Mouse (Mus musculus) MEL (cell line): ENCODE data around the gene Pdcd10. TPM values are rescaled to one million over a fixed set of nuclear protein-coding genes. Genes with fewer than 3 reads are reported as not detected.

ENCODE experiments used
- DNase-seq: peaks from one replicate; pipeline ENCODE4 v3.0.0; 2011; ENCODE audit warnings: low read depth, low spot score
- H3K27ac ChIP-seq: 2 replicates; pipeline ENCODE4 v1.5.1; 2012; ENCODE audit warnings: low read depth, mild to moderate bottlenecking, control low read depth, low read length, moderate library complexity; ENCODE audit not compliant: control insufficient read depth
- H3K27me3 ChIP-seq, 2 experiments: fragments of 150-350 bp in 1 of 2; sonication (generic) in 1 of 2; 2 replicates each; pipeline ENCODE4 v1.6.1; 2012; ENCODE audit warnings: low read length in 2 of 2, mild to moderate bottlenecking in 2 of 2, improper control_type of control experiment in 1 of 2, moderate library complexity in 1 of 2; ENCODE audit not compliant: insufficient read depth in 2 of 2, control insufficient read depth in 1 of 2
- H3K36me3 ChIP-seq, 2 experiments: 2 replicates each; pipeline ENCODE4 v1.6.1; 2012 to 2014; ENCODE audit warnings: low read length in 2 of 2, improper control_type of control experiment in 1 of 2, inconsistent platforms in 1 of 2, mild to moderate bottlenecking in 1 of 2; ENCODE audit not compliant: insufficient read depth in 2 of 2, control insufficient read depth in 1 of 2
- H3K4me1 ChIP-seq, 2 experiments: fragments of 150-350 bp in 1 of 2; sonication (generic) in 1 of 2; 2 replicates each; pipeline ENCODE4 v1.6.1; 2012; ENCODE audit warnings: low read length in 2 of 2, improper control_type of control experiment in 1 of 2, mild to moderate bottlenecking in 1 of 2; ENCODE audit not compliant: insufficient read depth in 2 of 2, control insufficient read depth in 1 of 2
- H3K4me3 ChIP-seq, 2 experiments: fragments of 150-350 bp in 1 of 2; sonication (generic) in 1 of 2; 2 replicates each; pipeline ENCODE4 v1.5.1; 2012; ENCODE audit warnings: low read depth in 2 of 2, low read length in 2 of 2, mild to moderate bottlenecking in 2 of 2, moderate library complexity in 2 of 2, control low read depth in 1 of 2, improper control_type of control experiment in 1 of 2; ENCODE audit not compliant: control insufficient read depth in 1 of 2, insufficient read depth in 1 of 2
- H3K79me2 ChIP-seq: 2 replicates; pipeline ENCODE4 v1.6.1; 2012; ENCODE audit warnings: mild to moderate bottlenecking, low read length, moderate library complexity; ENCODE audit not compliant: control insufficient read depth, poor library complexity, insufficient read depth
- H3K9ac ChIP-seq: 2 replicates; pipeline ENCODE4 v1.6.1; 2012; ENCODE audit warnings: low read depth, mild to moderate bottlenecking, control low read depth, low read length, moderate library complexity; ENCODE audit not compliant: control insufficient read depth, poor library complexity, severe bottlenecking
- H3K9me3 ChIP-seq: fragments of 150-350 bp; sonication (generic); replicated peaks from 2 replicates; pipeline ENCODE4 v1.6.1; 2012; ENCODE audit warnings: mild to moderate bottlenecking, low read length, improper control_type of control experiment, moderate library complexity; ENCODE audit not compliant: insufficient read depth
- BHLHE40 ChIP-seq: IDR thresholded peaks from 2 replicates; pipeline ENCODE4 v1.6.1; 2012; ENCODE audit warnings: low read depth, mild to moderate bottlenecking, inconsistent platforms, low read length, improper control_type of control experiment, borderline replicate concordance
- CHD1 ChIP-seq: IDR thresholded peaks from 2 replicates; pipeline ENCODE4 v1.6.1; 2012; ENCODE audit warnings: low read depth, mild to moderate bottlenecking, inconsistent platforms, low read length, improper control_type of control experiment
- ELF1 ChIP-seq: IDR thresholded peaks from 2 replicates; pipeline ENCODE4 v1.6.1; 2014; ENCODE audit warnings: low read depth, mild to moderate bottlenecking, inconsistent platforms, low read length, improper control_type of control experiment, moderate library complexity
- EP300 ChIP-seq, 2 experiments: IDR thresholded peaks; 2 replicates each; pipeline ENCODE4 v1.6.1; 2011; ENCODE audit warnings: improper control_type of control experiment in 2 of 2, low read length in 2 of 2, low read depth in 1 of 2, mild to moderate bottlenecking in 1 of 2
- ETS1 ChIP-seq: IDR thresholded peaks from 2 replicates; pipeline ENCODE4 v1.6.1; 2012; ENCODE audit warnings: low read depth, mild to moderate bottlenecking, inconsistent platforms, low read length, improper control_type of control experiment, moderate library complexity
- GABPA ChIP-seq: IDR thresholded peaks from 2 replicates; pipeline ENCODE4 v1.6.1; 2012; ENCODE audit warnings: low read depth, mild to moderate bottlenecking, inconsistent platforms, low read length, improper control_type of control experiment, moderate library complexity
- HCFC1 ChIP-seq: IDR thresholded peaks from 2 replicates; pipeline ENCODE4 v1.6.1; 2012; ENCODE audit warnings: low read depth, mild to moderate bottlenecking, inconsistent platforms, low read length, improper control_type of control experiment, moderate library complexity
- MAFK ChIP-seq: IDR thresholded peaks from 2 replicates; pipeline ENCODE4 v1.6.1; 2011; ENCODE audit warnings: low read depth, mild to moderate bottlenecking, low read length, improper control_type of control experiment, borderline replicate concordance
- MAX ChIP-seq: IDR thresholded peaks from 2 replicates; pipeline ENCODE4 v1.6.1; 2011; ENCODE audit warnings: low read length, improper control_type of control experiment
- MXI1 ChIP-seq: IDR thresholded peaks from 2 replicates; pipeline ENCODE4 v1.6.1; 2011; ENCODE audit warnings: mild to moderate bottlenecking, low read depth, low read length, improper control_type of control experiment
- MYC ChIP-seq: IDR thresholded peaks from 2 replicates; pipeline ENCODE4 v1.6.1; 2011; ENCODE audit warnings: low read depth, mild to moderate bottlenecking, low read length, improper control_type of control experiment, moderate library complexity
- NELFE ChIP-seq: IDR thresholded peaks from 2 replicates; pipeline ENCODE4 v1.6.1; 2011; ENCODE audit warnings: low read depth, low read length, improper control_type of control experiment
- NRF1 ChIP-seq: IDR thresholded peaks from 2 replicates; pipeline ENCODE4 v1.6.1; 2014; ENCODE audit warnings: low read depth, mild to moderate bottlenecking, inconsistent platforms, low read length, improper control_type of control experiment, moderate library complexity; ENCODE audit not compliant: poor library complexity, insufficient read depth, severe bottlenecking
- POLR2A ChIP-seq, 2 experiments: IDR thresholded peaks; 2 replicates each; pipeline ENCODE4 v1.6.1; 2011 to 2012; ENCODE audit warnings: low read length in 2 of 2, mild to moderate bottlenecking in 2 of 2, control low read depth in 1 of 2, improper control_type of control experiment in 1 of 2, low read depth in 1 of 2, moderate library complexity in 1 of 2; ENCODE audit not compliant: control insufficient read depth in 1 of 2, insufficient read depth in 1 of 2, poor library complexity in 1 of 2
- RAD21 ChIP-seq: IDR thresholded peaks from 2 replicates; pipeline ENCODE4 v1.6.1; 2011; ENCODE audit warnings: mild to moderate bottlenecking, low read depth, low read length, improper control_type of control experiment
- RCOR1 ChIP-seq: IDR thresholded peaks from 2 replicates; pipeline ENCODE4 v1.6.1; 2012; ENCODE audit warnings: low read depth, mild to moderate bottlenecking, inconsistent platforms, low read length, improper control_type of control experiment
- TAL1 ChIP-seq: IDR thresholded peaks from 2 replicates; pipeline ENCODE4 v1.6.1; 2012; ENCODE audit warnings: mild to moderate bottlenecking, inconsistent platforms, low read length, moderate library complexity, mixed read lengths
- TBP ChIP-seq: IDR thresholded peaks from 2 replicates; pipeline ENCODE4 v1.8.0; 2011; ENCODE audit warnings: low read depth, low read length, improper control_type of control experiment
- TCF12 ChIP-seq: IDR thresholded peaks from 2 replicates; pipeline ENCODE4 v1.6.1; 2014; ENCODE audit warnings: low read depth, mild to moderate bottlenecking, inconsistent platforms, low read length, improper control_type of control experiment, moderate library complexity
- UBTF ChIP-seq: IDR thresholded peaks from 2 replicates; pipeline ENCODE4 v1.6.1; 2012; ENCODE audit warnings: low read depth, mild to moderate bottlenecking, inconsistent platforms, low read length, improper control_type of control experiment, moderate library complexity, borderline replicate concordance; ENCODE audit not compliant: insufficient read depth
- USF1 ChIP-seq: IDR thresholded peaks from 2 replicates; pipeline ENCODE4 v1.6.1; 2014; ENCODE audit warnings: low read depth, mild to moderate bottlenecking, inconsistent platforms, low read length, improper control_type of control experiment, moderate library complexity
- USF2 ChIP-seq, 2 experiments: IDR thresholded peaks; 2 replicates each; pipeline ENCODE4 v1.6.1; 2011 to 2012; ENCODE audit warnings: improper control_type of control experiment in 2 of 2, low read length in 2 of 2, borderline replicate concordance in 1 of 2, inconsistent platforms in 1 of 2, low read depth in 1 of 2, mild to moderate bottlenecking in 1 of 2; ENCODE audit not compliant: insufficient read depth in 1 of 2
- ZC3H11A ChIP-seq: IDR thresholded peaks from 2 replicates; pipeline ENCODE4 v1.6.1; 2012; ENCODE audit warnings: low read depth, mild to moderate bottlenecking, inconsistent platforms, low read length, improper control_type of control experiment
- ZNF384 ChIP-seq: IDR thresholded peaks from 2 replicates; pipeline ENCODE4 v1.6.1; 2012; ENCODE audit warnings: low read depth, mild to moderate bottlenecking, inconsistent platforms, low read length, improper control_type of control experiment
- polyA plus RNA-seq, 2 experiments: library from polyadenylated mRNA; stranded (reverse) in 1 of 2; unstranded in 1 of 2; fragments of >175 nt in 1 of 2; fragments of >200 nt in 1 of 2; gene quantifications; 2 replicates each; pipeline versions ENCODE4 v1.2.1 to v1.2.4; 2012; ENCODE audit warnings: low replicate concordance in 2 of 2, low read depth in 1 of 2; ENCODE audit not compliant: insufficient read length in 2 of 2, insufficient read depth in 1 of 2, missing spikeins in 1 of 2
- total RNA-seq: library from RNA; depleted of rRNA; stranded (reverse); fragments of 300-350 nt; gene quantifications from 2 replicates; pipeline ENCODE4 v1.2.3, GENCODE M21; 2012

Pdcd10 gene
- total and polyA plus RNA-seq, 3 experiments = 41.4 to 110 (median 42.8) TPM

GRCm38 (mm10) chr3:75556695-75557291, at the start of gene Pdcd10 (continued):
- TF ChIP-seq MXI1 (peak; percentile 32; the same call in 1 of the 2 replicates), MYC (no peak), NELFE (peak; percentile 65)

- Histone ChIP-seq H3K4me1 (no peaks in the 10 kb centered on the region), H3K27ac (no peak overlapping the region), H3K27me3 (peaks cover 0 to 2% of the 10 kb centered on the region in 2 experiments; a peak in 3 of 4 replicates), H3K36me3 (no peaks in the 10 kb centered on the region), H3K79me2 (no peaks in the 10 kb centered on the region), H3K9ac (no peak overlapping the region), H3K4me3 (no peak overlapping the region), H3K9me3 (no peaks in the 10 kb centered on the region)
- DNase-seq = no peak
- TF ChIP-seq UBTF = no peak
- no peak for TF ChIP-seq EP300 (IDR thresholded peaks at IDR 0.05; ENCODE audit: low read depth in 1 of 2, low read length in 2 of 2)
- no peak for TF ChIP-seq ELF1
- no peak for TF ChIP-seq NRF1
- TF ChIP-seq TAL1 = no peak
- TF ChIP-seq RCOR1 = no peak
- no peak for TF ChIP-seq ZNF384
- TF ChIP-seq MAX = no peak
- TF ChIP-seq GABPA = no peak
- no peak for TF ChIP-seq CHD1
- no peak for TF ChIP-seq POLR2A (IDR thresholded peaks at IDR 0.05; ENCODE audit: control insufficient read depth in 1 of 2, insufficient read depth in 1 of 2, low read depth in 1 of 2, low read length in 2 of 2, poor library complexity in 1 of 2)
- TF ChIP-seq HCFC1 = no peak
- no peak for TF ChIP-seq MYC
- TF ChIP-seq BHLHE40 = no peak
- no peak for TF ChIP-seq TCF12
- no peak for TF ChIP-seq ETS1
Measured at GRCm38 (mm10) chr3:75584898-75585297, 28.2 kb upstream of the Pdcd10 start.

- H3K9ac ChIP-seq = no peak overlapping the region
- no peak for DNase-seq
- H3K36me3 ChIP-seq = no peaks in the 10 kb centered on the region
- no peaks in the 10 kb centered on the region for H3K79me2 ChIP-seq
- H3K4me3 ChIP-seq = no peak overlapping the region
- H3K9me3 ChIP-seq = no peaks in the 10 kb centered on the region
- no peak overlapping the region for H3K27ac ChIP-seq
- H3K27me3 ChIP-seq = no peaks in the 10 kb centered on the region; a peak in 1 of 4 replicates
- TF ChIP-seq NELFE (no peak), MYC (no peak), ZC3H11A (no peak), POLR2A (IDR thresholded peaks at IDR 0.05; ENCODE audit: control insufficient read depth in 1 of 2, insufficient read depth in 1 of 2, low read depth in 1 of 2, low read length in 2 of 2, poor library complexity in 1 of 2) (no peak), RAD21 (no peak), GABPA (no peak), USF2 (IDR thresholded peaks at IDR 0.05; ENCODE audit: borderline replicate concordance in 1 of 2, insufficient read depth in 1 of 2, low read depth in 1 of 2, low read length in 2 of 2) (no peak), CHD1 (no peak), HCFC1 (no peak), MAFK (no peak), USF1 (no peak), EP300 (IDR thresholded peaks at IDR 0.05; ENCODE audit: low read depth in 1 of 2, low read length in 2 of 2) (no peak), TBP (no peak), MAX (no peak), MXI1 (no peak), TAL1 (no peak)
- H3K4me1 ChIP-seq = no peaks in the 10 kb centered on the region
Measured at GRCm38 (mm10) chr3:75583293-75583692, 26.6 kb upstream of the Pdcd10 start.
